Mouse (Mus musculus) olfactory bulb, adult 2 months (tissue): ENCODE results near the gene Parvb.

Experiments
- CTCF ChIP-seq: fragments of 200-500 bp; IDR thresholded peaks from 2 replicates; pipeline ENCODE4 v1.5.1; 2012; ENCODE audit warnings: low read depth, mild to moderate bottlenecking, low read length, moderate library complexity; ENCODE audit not compliant: insufficient read depth
- POLR2A ChIP-seq: fragments of 200-500 bp; IDR thresholded peaks from 2 replicates; pipeline ENCODE4 v1.6.1; 2012; ENCODE audit warnings: mild to moderate bottlenecking, low read depth, low read length, moderate library complexity; ENCODE audit not compliant: insufficient read depth

GRCm38 (mm10) chr15:84355081-84355480 is 123.2 kb downstream of the Parvb start:
- TF ChIP-seq CTCF (no peak), POLR2A (no peak)
